Comparison of ENCODE assay signal across 8 mouse cellular contexts in the genomic region with DNA sequence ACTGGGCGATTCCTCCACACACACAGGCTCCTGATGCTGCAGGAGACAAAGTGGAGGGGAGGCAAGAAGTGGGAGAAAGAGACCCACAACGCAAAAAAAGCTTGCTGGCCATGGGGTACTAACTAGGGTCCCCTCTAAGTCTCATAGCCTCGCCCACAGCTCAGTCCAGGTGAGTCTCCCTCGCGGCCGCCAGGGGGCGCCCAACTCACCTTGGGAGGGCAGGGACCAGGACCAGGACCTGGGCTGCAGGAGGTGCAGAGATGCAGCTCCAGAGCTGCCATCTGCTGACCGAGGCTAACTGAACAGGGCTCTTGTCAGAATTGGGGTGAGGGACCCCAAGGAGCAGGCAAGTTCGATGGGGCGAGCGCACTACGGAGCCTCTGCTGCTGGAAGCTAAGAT. TPM values are rescaled to one million over a fixed set of nuclear protein-coding genes. Genes with fewer than 3 reads are reported as not detected.
A peak's percentile ranks its signal among the peaks of the same experiment; 100 is the strongest.
DNase-seq lines count a peak whose midpoint lies in the region; ATAC-seq lines count a peak whose summit lies in the region.

No protein-coding gene starts in this region.

- no peak overlapping the region for H3K9ac ChIP-seq in embryonic facial prominence, embryonic 12.5 days
- H3K9ac ChIP-seq in midbrain, embryonic 13.5 days (replicated peaks): no peak overlapping the region

- no peak overlapping the region for H3K27ac ChIP-seq in embryonic facial prominence, embryonic 12.5 days
- no peak overlapping the region for H3K27ac ChIP-seq in midbrain, embryonic 13.5 days

- DNase-seq in gastrocnemius, adult 18-20 months (ENCODE audit: low spot score): peak; percentile 5
- DNase-seq in gastrocnemius, adult 8-10 months (ENCODE audit: low spot score in 2 of 2): no peak
- peak; percentile 60 to 78 for DNase-seq in adrenal gland, postnatal 36 days
- peak; percentile 44 to 45 for DNase-seq in heart, postnatal 36 days
- peak; percentile 47 for DNase-seq in left cerebral cortex, postnatal 4 days
- peak; percentile 86 for DNase-seq in splenic B cell, adult 2 months (ENCODE audit: low read depth, low spot score)

- ATAC-seq in embryonic facial prominence, embryonic 12.5 days (ENCODE audit: insufficient number of reproducible peaks, insufficient read depth, low FRiP score, low TSS enrichment): 0 out of 2 replicates have a peak, but pooled peaks have one; percentile 47
- ATAC-seq in midbrain, embryonic 13.5 days: peak; percentile 66; the same call in 1 of the 2 replicates

- no peak overlapping the region for H3K4me3 ChIP-seq in embryonic facial prominence, embryonic 12.5 days
- H3K4me3 ChIP-seq in midbrain, embryonic 13.5 days (replicated peaks): no peak overlapping the region

- no peaks in the 10 kb centered on the region for H3K36me3 ChIP-seq in embryonic facial prominence, embryonic 12.5 days
- no peaks in the 10 kb centered on the region for H3K36me3 ChIP-seq in midbrain, embryonic 13.5 days
- no peaks in the 10 kb centered on the region for H3K36me3 ChIP-seq in splenic B cell, adult 2 months (ENCODE audit: control insufficient read depth, insufficient read depth, low read length, poor library complexity, severe bottlenecking)

- H3K4me2 ChIP-seq in embryonic facial prominence, embryonic 12.5 days (replicated peaks): 0 out of 2 replicates have a peak overlapping the region, but pooled peaks have one; percentile 19
- 0 out of 2 replicates have a peak overlapping the region, but pooled peaks have one; percentile 19 for H3K4me2 ChIP-seq in midbrain, embryonic 13.5 days (replicated peaks)

- peaks cover 2% of the 10 kb centered on the region; the same call in 1 of the 2 replicates for H3K27me3 ChIP-seq in embryonic facial prominence, embryonic 12.5 days
- H3K27me3 ChIP-seq in midbrain, embryonic 13.5 days: no peaks in the 10 kb centered on the region
- H3K27me3 ChIP-seq in splenic B cell, adult 2 months (ENCODE audit: control insufficient read depth, insufficient read depth, low read length, poor library complexity, severe bottlenecking): no peaks in the 10 kb centered on the region

- no peaks in the 10 kb centered on the region for H3K9me3 ChIP-seq in embryonic facial prominence, embryonic 12.5 days
- H3K9me3 ChIP-seq in midbrain, embryonic 13.5 days: no peaks in the 10 kb centered on the region

- 10% methylated on average over 12 of the region's 12 CpGs for WGBS in embryonic facial prominence, embryonic 12.5 days
- 13% methylated on average over 12 of the region's 12 CpGs for WGBS in midbrain, embryonic 13.5 days

- intact Hi-C loops in heart, postnatal 36 days (cut with DNase I): loop anchor here (1.0 to 2.0 kb wide), 2 partner anchors 88 to 151 kb away; no protein-coding TSS in a partner anchor
- intact Hi-C loops in left cerebral cortex, postnatal 4 days (cut with DNase I): no loop called here

- no peaks in the 10 kb centered on the region for H3K4me1 ChIP-seq in embryonic facial prominence, embryonic 12.5 days
- peaks cover 4% of the 10 kb centered on the region; the same call in 1 of the 2 replicates for H3K4me1 ChIP-seq in midbrain, embryonic 13.5 days (replicated peaks)

RNA-seq across cellular contexts. Expression of a gene that starts 24.4 kb away (rescaled TPM):
- total RNA-seq in gastrocnemius, adult 18-20 months (2021): not detected
- not detected for total RNA-seq in gastrocnemius, adult 8-10 months (2022)
- not detected for total RNA-seq in adrenal gland, postnatal 36 days (2021)
- not detected in 2 replicates for polyA plus RNA-seq in embryonic facial prominence, embryonic 12.5 days (2016; fragmentation: Nextera tagmentation; extraction: Ambion mirVana)
- total RNA-seq in heart, postnatal 36 days (2021): not detected
- not detected for total RNA-seq in left cerebral cortex, postnatal 4 days (2021)
- not detected in 2 replicates for polyA plus RNA-seq in midbrain, embryonic 13.5 days (2015; fragmentation: Nextera tagmentation; extraction: Ambion mirVana)

RNA-seq across cellular contexts. Expression of a gene that starts 35.0 kb away (rescaled TPM):
- total RNA-seq in gastrocnemius, adult 18-20 months (2021): not detected
- total RNA-seq in gastrocnemius, adult 8-10 months (2022): under 1 TPM in 1 of 4 experiments, not detected in 3; 0.15 TPM
- total RNA-seq in adrenal gland, postnatal 36 days (2021): under 1 TPM; 0.40 to 0.43 TPM
- 0.14 and 0.15 TPM in 2 replicates for polyA plus RNA-seq in embryonic facial prominence, embryonic 12.5 days (2016; fragmentation: Nextera tagmentation; extraction: Ambion mirVana)
- total RNA-seq in heart, postnatal 36 days (2021): under 1 TPM in 1 of 2 experiments, not detected in 1; 0.31 TPM
- total RNA-seq in left cerebral cortex, postnatal 4 days (2021): not detected
- polyA plus RNA-seq in midbrain, embryonic 13.5 days (2015; fragmentation: Nextera tagmentation; extraction: Ambion mirVana): 0.09 TPM in 1 of 2 replicates, not detected in the other

RNA-seq across cellular contexts. Expression of a gene that starts 53.5 kb away (rescaled TPM):
- total RNA-seq in gastrocnemius, adult 18-20 months (2021): not detected
- not detected for total RNA-seq in gastrocnemius, adult 8-10 months (2022)
- 1 to 10 TPM in 1 of 2 experiments, under 1 TPM in 1; 0.49 to 1.1 TPM for total RNA-seq in adrenal gland, postnatal 36 days (2021)
- 0.15 TPM in 1 of 2 replicates, not detected in the other for polyA plus RNA-seq in embryonic facial prominence, embryonic 12.5 days (2016; fragmentation: Nextera tagmentation; extraction: Ambion mirVana)
- total RNA-seq in heart, postnatal 36 days (2021): 1 to 10 TPM in 1 of 2 experiments, under 1 TPM in 1; 0.54 to 1.1 TPM
- not detected for total RNA-seq in left cerebral cortex, postnatal 4 days (2021)
- polyA plus RNA-seq in midbrain, embryonic 13.5 days (2015; fragmentation: Nextera tagmentation; extraction: Ambion mirVana): not detected in 2 replicates

Comparison
In these comparisons a context has a peak if more than half of its experiments do, and no peak if none do; other contexts are left out.
1. DNase-seq: peak in gastrocnemius, adult 18-20 months (single experiment), adrenal gland, postnatal 36 days (2 of 2), heart, postnatal 36 days (2 of 2), left cerebral cortex, postnatal 4 days (single experiment) and splenic B cell, adult 2 months (single experiment); none in gastrocnemius, adult 8-10 months (0 of 2).